Mouse (Mus musculus) lung, postnatal 0 days (tissue): ENCODE measurements around the gene Flywch2.

ENCODE experiments used
- CTCF ChIP-seq: IDR thresholded peaks from 2 replicates; pipeline ENCODE4 v1.5.1; 2016; ENCODE audit warnings: antibody characterized with exemption, mild to moderate bottlenecking
- EP300 ChIP-seq: IDR thresholded peaks from 2 replicates; pipeline ENCODE4 v1.6.1; 2016; ENCODE audit warnings: antibody characterized with exemption, mild to moderate bottlenecking, control low read depth

GRCm38 (mm10) chr17:23815641-23816040 lies 29.8 kb upstream of the Flywch2 start:
- TF ChIP-seq CTCF (no peak), EP300 (no peak)
